Mouse (Mus musculus): Measurements from ENCODE around the gene Cenpe.
A peak's percentile ranks its signal among the peaks of the same experiment; 100 is the strongest.

Cenpe gene

GRCm38 (mm10) chr3:135280669-135281415, 68.5 kb downstream of the Cenpe start, which contains the start of gene Bdh2:
Gene Bdh2, plus strand, starts transcription at chr3:135281221.
- DNase-seq (ENCODE audit: low spot score): peak; percentile 55

GRCm38 (mm10) chr3:135281701-135282100, 69.4 kb downstream of the Cenpe start:
- DNase-seq (ENCODE audit: low spot score): no peak

DNA sequence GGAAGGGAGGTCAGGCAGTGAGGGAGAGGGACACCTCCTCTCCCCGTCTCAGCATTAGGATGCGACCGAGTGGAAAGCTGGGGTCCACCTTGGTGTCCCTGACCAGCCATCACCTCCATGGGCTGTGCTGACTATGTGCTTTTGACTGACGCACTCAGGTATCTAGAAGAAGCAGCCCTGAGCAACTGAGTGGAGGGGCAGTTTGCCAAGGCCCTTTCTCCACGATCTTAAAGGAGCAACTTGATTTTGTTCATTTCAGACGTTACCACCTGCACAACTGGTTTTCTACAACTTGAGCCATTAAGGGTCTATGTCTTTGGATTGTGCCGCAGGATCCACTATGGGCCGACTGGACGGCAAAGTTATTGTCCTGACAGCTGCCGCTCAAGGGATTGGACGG, 72.9 kb downstream of the Cenpe start:
- DNase-seq (ENCODE audit: low spot score): no peak

- no peak for DNase-seq (ENCODE audit: low spot score)
Measured at GRCm38 (mm10) chr3:135285807-135286206, 73.5 kb downstream of the Cenpe start.

DNA sequence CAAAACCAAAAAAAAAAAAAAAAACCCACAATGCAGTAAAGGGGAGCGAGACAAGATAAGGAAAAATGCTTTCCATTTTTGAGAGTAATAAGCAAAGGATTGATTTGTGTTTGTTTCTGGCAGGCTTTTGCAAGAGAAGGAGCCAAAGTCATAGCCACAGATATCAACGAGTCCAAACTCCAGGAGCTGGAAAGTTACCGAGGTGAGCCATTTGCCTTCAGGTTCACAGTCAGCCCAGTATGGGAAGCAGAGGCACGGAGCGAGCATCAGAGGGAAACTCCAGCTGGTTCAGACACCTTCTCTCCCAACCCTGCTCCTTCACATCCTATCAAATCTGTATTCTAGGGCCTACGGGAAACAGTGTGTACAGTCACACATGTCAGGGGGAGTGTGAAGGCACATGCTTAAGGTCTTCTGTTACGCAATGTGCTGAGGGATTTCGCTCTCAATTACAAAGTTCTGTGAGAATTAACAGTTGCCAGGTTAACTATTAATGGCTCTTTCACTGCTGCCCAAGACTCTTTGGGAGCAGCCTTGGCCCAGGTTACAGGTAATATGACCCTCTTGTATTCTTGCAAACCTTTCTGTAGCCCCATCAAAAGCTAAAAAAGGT, 75.9 kb downstream of the Cenpe start:
- DNase-seq (ENCODE audit: low spot score): no peak

DNA sequence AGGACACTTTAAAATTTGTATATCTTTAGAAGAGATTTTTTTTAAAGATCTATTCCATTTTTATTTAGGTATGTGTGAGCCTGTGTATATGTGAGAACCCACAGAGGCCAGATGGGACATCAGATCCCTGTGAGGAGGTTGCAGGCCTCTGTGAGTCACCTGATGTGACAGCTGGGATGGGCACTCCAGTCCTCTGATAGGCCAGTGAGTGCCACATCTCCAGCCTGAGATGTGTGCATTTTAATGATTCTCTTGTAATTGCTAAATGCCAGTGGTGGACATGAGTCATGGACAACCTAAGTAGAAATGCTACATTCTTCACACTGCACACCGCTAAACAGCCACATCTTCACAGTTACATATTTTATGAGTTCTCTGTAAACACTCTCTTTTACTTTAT, 76.8 kb downstream of the Cenpe start:
- DNase-seq (ENCODE audit: low spot score): no peak

- DNase-seq (ENCODE audit: low spot score): peak; percentile 13
Measured at GRCm38 (mm10) chr3:135290249-135290894, 78.0 kb downstream of the Cenpe start.

DNA sequence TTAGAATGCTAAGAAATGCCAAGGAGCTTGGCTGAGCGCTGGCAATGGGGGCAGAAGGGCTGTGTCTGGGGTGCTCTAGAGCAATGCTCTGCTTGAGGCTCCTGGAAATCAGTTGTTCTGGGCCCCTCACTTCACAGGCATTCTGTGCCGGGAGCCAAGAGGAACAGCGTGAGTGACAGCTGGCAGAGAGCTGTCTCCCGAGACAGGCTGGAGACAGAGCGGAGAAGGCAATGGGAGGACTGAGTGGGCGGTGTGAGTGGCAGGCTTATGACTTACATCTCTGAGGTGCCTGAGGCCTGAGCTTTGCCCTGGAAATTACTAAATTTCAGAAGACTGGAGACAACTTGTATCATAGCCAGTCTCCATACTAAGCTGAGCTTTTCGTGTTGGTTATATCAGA, 81.4 kb downstream of the Cenpe start:
- no peak for DNase-seq (ENCODE audit: low spot score)

GRCm38 (mm10) chr3:135295559-135295958, 83.2 kb downstream of the Cenpe start:
- no peak for DNase-seq (ENCODE audit: low spot score)

DNA sequence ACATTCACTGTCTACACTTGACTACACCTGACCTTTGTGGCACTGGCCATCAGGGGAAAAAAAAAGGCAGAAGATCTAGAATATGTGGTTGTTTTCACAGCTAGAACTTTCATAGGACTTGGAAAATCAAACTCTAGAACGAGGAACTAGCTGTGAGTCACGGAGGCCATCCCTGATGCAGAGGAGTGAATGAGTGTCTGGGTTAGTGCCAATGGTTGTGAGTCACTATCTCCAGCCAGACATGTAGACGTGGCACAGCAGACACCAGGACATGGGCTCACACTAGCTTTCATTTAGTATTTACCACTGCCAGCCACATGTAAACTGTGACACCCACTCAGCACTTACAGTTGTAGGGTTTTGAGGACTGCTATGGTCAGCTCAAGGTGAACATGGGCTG, 86.2 kb downstream of the Cenpe start:
- DNase-seq (ENCODE audit: low spot score): no peak

- DNase-seq (ENCODE audit: low spot score): no peak
Measured at GRCm38 (mm10) chr3:135300081-135300480, 87.7 kb downstream of the Cenpe start.

DNA sequence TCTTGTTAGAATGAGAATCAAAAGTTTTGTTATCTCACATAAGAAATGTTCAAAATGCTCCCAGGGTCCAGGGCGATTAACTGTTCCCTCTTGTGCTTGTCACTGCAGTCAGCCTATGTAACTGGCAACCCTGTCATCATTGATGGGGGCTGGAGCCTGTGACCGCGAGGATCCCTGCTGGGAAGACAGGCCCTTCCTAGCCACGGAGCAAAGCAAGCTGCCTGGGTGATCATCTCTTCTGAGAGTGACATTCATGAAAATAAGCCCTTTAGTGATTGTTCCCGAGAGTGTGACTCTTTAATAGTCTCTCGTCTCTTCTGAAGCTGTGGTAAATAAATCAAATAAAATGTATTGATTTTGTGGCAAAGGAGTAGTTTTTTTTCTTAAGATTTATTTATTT, 91.7 kb downstream of the Cenpe start:
- no peak for DNase-seq (ENCODE audit: low spot score)

GRCm38 (mm10) chr3:135304566-135304965, 92.2 kb downstream of the Cenpe start:
- no peak for DNase-seq (ENCODE audit: low spot score)

DNA sequence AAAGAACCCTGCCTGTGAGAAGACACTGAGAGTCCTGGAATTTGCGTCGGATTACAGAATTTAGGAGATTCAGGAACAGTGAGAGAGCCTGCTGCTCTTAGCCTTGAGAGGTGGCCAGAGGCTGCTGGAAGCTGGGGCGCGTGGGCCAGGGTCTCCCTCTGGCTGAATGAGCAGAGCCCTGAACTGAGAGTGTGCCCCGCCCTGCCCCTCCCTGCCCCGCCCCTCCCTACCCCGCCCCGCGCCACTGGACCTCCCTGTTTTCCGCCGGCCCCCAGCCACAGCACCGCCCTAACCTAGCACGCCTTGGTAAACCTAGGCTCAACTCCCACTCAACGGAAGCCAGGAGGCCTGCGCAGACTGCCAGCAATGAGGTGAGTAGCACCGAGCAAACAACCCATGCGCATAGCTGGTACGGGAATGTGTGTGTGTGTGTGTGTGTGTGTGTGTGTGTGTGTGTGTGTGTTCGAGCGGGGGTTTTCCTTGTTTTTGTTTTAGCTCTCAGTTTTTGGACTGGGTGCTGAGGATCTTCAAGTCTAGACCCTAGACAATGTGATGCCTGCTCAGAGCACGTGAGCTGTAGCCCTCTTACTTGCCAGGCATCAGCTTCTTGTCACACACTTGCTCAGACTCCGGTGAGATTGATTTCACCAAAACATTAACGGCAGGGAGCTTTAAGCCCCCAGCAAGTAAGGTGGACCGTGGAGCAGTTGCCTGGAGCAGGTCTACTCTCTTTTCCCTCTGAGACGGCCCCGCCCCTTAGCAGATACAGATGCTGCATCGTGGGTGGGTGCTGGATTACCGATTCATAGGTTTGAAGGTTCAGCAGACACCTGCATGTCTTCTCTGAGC, 95.3 kb downstream of the Cenpe start, which contains the start of gene Slc9b2:
Gene Slc9b2, plus strand, starts transcription at position 290 of the 849 bp plus-strand sequence.
- DNase-seq (ENCODE audit: low spot score): no peak

DNA sequence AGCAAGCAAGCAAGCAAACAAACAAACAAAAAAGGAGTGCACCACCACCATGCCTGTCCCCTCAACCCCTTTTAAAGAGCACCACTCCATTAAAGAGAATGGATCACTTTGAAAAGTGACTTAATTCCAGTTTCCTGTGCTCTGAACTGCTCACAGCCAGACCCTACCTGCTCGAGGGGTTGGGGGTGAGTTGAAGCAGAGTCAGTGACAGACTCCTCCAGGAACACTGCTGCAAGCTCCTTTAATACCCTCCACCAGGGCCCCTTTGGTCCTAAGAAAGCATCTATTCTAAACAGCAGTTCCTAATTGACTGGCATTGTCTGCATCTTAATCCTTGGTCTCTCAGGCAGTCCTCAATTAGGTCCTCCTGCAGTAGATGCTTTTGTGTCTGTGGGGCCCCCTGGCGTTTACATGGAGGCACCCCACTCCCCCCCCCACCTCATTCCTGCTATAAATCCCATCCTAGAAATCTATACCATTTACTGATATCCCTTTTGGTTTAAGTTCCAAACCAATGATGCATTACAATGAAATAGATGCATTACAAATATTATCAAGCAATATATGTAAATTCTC, 100.7 kb downstream of the Cenpe start:
- no peak for DNase-seq (ENCODE audit: low spot score)

GRCm38 (mm10) chr3:135313727-135314126, 101.4 kb downstream of the Cenpe start:
- DNase-seq (ENCODE audit: low spot score): no peak

DNA sequence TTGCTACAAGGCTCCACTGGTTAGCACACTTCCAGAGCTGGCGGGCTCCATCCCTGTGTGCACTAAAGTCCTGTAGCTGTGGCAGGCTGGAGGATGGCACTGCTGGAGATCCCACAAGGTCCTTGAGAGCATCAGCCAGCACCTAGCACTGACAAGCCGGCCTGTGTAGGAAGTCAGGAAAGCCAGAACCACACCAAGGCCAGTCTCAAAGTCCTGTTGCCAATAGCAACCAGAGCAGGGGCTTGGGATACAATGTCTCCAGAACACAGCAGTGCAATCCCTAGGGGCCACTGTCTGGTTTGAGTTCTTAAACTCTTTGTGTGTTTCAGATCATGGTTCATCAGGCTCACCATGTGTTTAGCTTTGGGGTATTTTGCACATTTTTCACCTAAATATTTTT, 102.5 kb downstream of the Cenpe start:
- DNase-seq (ENCODE audit: low spot score): no peak

DNA sequence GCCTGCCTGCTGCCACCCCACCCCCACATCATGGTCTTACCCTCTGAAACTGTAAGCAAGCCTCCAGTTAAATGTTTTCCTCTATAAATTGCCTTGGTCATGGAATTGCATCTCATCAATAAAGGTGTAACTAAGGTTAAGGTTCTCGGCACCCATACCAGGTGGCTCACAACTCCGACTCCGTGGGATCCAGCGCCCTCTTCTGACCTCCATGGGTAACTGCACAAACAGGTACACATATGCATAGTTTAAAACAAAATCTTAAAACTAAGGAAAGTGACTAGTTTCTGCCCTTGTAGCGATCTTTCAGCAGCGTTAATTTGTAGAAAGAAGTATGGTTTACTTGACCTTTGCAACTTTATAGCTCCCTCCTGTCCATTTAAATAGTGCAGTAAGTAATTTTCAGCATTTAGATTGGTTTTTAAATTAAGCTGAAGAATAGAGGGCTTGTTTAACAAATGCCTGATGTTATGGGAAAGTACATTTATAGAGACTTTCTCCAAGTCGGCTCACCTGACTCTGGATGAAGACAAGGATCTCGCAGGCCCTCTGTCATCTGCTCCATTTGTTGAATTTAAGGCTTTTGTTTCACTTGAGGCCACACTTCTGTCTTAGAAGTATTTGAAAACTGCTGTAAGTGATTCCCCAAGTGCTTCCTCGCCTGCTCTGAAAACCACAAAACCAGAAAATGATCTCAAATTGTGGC, 103.5 kb downstream of the Cenpe start:
- DNase-seq (ENCODE audit: low spot score): no peak

GRCm38 (mm10) chr3:135318331-135318730, 106.0 kb downstream of the Cenpe start:
- no peak for DNase-seq (ENCODE audit: low spot score)

All from left cerebral cortex, adult 11 months (tissue).